Mouse (Mus musculus): Measurements from ENCODE around the gene Gon7. TPM values are rescaled to one million over a fixed set of nuclear protein-coding genes. Genes with fewer than 3 reads are reported as not detected.

Gene Gon7
- total RNA-seq, 2 experiments from 2014 or later = 10.9 to 15.4 TPM

DNA sequence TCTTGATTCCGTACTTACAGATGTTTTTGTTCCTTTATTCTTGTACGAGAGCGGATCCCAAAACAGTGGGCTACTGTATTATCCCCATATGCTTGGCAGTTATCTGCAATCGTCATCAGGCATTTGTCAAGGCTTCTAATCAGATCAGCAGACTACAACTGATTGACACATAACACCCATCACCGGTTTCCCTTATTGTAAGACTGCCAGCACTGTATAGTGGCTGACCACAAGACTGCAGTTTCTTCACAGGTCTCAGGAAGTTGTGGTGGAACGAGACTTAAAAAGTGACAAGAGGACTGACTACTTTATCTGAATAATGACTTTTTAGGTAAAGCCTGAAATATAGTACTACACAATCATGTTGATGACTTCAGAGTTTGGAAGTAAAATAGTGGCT lies 12.8 kb downstream of the Gon7 start:
- intact Hi-C loops (cut with DNase I) = no loop called here

DNA sequence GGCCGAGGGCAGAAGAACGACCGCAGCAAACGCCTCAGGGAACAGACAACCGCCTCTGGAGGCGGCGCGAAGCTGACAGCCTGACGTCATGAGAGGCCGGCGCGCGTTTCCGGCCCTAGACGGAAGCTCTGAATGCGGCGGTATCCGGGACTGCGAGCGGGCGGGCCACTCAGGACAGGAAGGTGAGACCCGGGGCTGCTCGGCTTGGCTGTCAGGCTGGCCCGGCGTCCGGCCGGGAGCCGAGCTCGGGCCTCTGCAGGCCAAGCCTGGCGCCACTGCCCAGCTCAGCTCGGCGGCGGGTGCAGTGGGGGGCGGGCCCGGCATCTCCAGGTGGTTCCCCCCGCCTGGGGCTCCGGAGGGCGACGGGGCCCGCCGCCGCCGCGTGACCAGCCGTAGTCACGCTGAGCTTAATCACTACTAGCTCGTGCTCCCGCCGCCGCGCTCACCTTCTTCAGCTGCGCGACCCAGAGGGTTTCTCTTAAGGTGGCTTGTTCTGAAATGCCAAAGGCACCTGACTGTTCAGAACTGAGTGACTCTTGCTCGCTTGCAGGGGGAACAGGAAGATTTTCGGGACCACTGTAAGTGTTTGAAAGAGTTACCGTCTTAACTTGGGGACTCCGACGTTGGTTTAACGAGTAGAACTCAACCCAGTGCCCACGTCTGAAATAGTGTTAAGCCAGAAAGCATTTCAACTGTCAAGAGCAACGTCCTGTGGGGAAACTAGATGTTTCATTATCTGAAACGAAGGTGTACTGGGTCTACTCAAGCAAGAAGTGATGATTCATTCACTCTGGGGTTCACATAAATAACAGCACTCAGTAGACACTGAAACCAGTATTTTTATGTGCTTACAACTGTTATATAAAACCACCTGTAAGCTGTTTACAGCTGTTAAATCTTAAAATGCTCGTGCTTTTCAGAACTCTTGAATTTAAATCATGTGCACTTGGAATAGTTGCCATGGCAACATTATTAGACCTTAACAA lies 13.7 kb downstream of the Gon7 start, which contains the start of the genes Moap1 and Tmem251:
Moap1 (minus strand) TSS at position 73 of the 986 bp plus-strand sequence.
Tmem251 (plus strand) TSS at position 174 of the 986 bp plus-strand sequence.
- intact Hi-C loops (cut with DNase I) = no loop called here
- DNase-seq (ENCODE audit: extremely low spot score in 1 of 2, low spot score in 2 of 2) = peak; percentile 88 to 94

More for the DNA sequence above, 12.8 kb downstream of the Gon7 start:
- no peak for DNase-seq (ENCODE audit: extremely low spot score in 1 of 2, low spot score in 2 of 2)

DNA sequence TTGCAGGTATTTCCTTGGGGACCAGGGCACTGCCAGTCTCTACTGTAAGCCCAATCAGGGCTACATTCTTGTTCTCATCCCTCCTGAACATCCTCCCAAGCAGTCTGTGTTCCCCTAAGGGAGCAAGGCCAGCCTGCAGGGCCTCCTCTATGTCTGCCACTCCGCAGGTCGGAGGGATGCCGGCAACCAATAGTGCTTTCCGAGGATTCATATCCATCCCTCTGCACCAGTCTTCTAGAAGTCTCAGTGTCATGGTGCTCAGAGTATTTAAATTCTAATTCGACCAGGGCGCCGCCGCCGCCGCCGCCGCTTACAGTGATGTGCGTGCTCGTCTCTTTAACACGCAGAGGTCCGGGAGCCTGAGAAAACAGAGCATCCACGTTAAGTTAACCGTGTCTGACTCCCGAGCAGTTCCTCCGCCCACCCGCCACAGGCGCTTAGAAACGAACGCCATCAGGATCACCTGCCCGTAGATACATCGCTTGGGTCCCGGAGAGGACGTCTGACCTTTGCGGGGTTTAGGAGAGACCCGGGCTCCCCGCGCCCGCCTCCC lies 14.5 kb downstream of the Gon7 start:
- DNase-seq (ENCODE audit: extremely low spot score in 1 of 2, low spot score in 2 of 2) = no peak
- intact Hi-C loops (cut with DNase I) = no loop called here

DNA sequence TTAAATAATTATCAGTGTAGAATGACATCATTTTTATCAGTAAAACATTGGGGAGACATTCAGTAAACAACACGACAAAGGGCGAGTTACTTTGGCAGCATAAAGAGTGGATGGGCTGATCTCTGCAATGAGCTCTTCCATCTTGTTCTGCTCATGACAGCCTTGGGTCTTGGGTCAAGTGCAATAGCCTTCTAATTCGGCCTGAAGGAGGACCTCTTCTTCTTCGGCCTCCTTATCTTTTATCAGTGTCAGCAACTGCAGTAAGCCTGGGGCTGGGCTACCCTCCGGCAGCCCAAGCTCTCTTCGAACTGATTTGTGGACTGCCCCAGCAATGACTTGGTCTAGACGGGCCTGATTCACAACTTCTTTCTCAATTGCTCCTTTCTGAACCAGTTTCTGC lies 15.5 kb downstream of the Gon7 start:
- DNase-seq (ENCODE audit: extremely low spot score in 1 of 2, low spot score in 2 of 2) = no peak
- intact Hi-C loops (cut with DNase I) = no loop called here

DNA sequence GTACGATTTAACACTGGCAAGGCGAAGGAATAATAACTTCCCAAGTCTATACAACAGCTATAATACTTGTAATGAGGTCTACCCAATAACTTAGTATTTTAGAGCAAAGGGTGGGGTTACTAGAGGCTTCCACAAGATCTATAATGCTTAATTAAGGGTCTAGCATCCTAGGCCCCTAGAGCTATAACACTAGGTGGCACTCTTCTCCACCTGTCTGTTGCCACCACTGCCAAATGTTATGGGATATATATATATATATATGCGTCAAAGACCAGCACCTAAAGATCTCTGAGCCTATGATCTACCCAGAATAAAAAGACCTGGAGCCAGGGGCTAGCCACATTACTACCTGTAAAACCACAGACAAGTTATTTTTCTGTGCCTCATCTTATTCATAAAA lies 17.3 kb downstream of the Gon7 start:
- no peak for DNase-seq (ENCODE audit: extremely low spot score in 1 of 2, low spot score in 2 of 2)
- intact Hi-C loops (cut with DNase I) = no loop called here

DNA sequence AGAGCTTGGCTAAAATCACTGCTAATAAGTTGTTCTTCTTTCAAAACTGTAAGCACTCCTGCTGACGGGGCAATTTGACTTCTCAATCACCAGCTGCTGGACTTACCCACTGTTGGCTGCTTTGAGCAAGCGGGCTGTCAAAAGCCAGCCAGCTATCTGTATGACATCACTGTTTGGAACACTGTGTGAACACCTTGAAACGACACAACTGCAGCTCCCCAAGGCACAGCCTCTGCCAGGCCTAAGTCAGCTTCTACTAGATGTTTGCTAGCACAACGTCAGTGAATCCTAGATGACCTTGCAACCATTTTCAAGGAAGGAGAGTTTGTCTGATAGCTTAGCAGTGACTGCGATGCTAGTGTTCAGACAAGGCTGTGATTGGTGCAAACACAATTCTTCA lies 18.5 kb downstream of the Gon7 start:
- intact Hi-C loops (cut with DNase I) = no loop called here

DNA sequence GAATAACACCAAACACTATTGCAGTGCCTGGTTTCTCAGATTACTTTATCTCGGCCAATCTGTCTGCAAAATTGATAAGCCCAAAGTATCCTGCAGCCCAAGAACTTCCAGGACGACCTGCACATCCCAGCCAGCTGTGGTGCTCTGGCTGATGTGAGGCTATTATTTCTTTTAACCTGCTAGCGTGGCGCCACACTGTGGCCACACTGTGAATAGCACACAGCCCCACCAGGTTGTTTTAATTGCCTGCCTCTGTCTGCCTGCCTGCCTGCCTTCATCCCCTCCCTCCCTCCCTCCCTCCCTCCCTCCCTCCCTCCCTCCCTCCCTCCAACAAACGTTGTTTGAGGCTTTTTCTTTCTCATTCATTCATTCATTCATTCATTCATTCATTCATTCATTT lies 24.2 kb downstream of the Gon7 start:
- intact Hi-C loops (cut with DNase I) = no loop called here
- DNase-seq (ENCODE audit: extremely low spot score in 1 of 2, low spot score in 2 of 2) = peak in 1 of 2 experiments; percentile 61

More for the DNA sequence above, 18.5 kb downstream of the Gon7 start:
- no peak for DNase-seq (ENCODE audit: extremely low spot score in 1 of 2, low spot score in 2 of 2)

DNA sequence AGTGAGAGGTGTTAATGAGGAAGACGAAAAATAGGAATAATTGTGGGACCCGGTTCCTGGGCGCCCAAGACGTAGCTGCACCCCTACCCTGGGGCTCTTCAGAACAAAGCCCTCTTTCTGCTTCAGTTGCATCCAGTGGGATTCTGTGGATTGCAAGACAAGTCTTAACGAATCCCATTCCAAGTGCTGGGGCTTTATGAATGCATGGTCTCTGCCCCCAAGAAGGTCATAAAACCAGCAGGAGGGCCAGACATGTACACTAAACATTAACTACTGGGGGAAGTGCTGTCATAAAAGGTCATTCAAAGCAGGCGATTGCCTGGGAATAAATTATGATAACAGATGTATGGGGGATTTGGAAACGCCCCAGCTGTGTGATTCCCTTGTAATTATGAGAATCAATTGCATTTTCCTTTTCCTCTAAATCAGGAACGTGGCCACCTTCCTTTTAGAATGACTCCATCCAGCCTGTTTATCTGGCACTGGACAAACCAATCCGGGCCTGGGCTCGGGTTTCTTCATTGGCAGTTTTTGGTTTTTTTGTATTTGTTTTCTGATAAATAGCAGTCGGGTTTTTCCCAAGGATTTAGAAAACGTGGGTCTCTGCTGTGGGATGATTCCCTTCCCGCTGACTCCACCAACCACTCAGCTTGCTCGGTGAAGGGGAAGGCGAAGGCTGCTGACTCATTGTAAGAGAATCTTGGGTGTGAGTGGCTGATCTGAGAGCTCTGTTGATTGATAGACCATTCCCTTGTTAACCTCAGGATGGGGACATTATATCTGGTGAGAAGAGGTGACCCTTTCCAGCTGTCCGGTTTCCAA lies 26.6 kb downstream of the Gon7 start:
- no peak for DNase-seq (ENCODE audit: extremely low spot score in 1 of 2, low spot score in 2 of 2)
- intact Hi-C loops (cut with DNase I) = no loop called here

DNA sequence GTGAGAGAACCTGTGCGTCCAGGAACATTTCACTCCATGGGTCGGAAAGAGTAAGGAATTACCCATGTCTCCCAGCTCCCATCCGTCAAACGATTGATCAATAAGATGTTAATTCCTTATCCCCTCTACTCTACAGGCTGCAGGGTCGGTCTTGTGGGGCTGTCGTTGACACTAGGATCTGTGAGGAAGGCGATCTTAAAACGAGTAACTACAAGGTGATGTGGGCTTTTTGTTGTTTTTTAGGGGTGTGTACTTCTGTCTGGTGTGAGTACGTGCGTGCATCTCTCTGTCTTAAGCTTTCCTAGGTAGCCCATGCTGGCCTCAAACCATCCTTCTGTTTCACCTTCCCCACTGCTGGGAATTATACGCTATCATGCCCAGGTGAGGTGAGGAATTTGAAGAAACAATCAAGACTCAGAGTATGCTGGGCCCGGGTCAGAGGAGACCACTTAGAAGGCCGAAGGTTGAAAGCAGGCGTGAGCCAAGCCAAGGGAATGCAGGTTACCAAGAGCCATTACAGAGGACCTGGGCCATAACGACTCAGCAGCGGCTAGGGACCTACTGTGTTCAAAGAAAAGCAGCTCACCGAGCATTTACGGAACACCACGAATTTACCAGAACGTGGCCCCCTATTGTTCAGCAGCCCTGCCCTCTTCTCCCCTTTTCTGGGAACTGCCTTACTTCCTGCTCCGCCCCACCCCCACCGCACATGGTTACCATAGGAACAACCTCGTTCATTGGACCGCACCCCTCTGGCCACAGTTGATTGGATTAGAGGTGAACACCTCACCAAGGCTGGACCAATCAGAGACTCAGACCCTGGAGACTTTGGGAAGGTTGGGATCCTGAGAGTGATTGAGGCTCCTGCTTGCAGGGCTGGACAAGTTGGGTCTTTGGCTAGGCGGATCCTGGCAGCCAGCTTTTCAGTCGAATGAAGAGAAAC lies 27.5 kb downstream of the Gon7 start:
- intact Hi-C loops (cut with DNase I) = no loop called here
- DNase-seq (ENCODE audit: extremely low spot score in 1 of 2, low spot score in 2 of 2) = peak; percentile 80 to 87

DNA sequence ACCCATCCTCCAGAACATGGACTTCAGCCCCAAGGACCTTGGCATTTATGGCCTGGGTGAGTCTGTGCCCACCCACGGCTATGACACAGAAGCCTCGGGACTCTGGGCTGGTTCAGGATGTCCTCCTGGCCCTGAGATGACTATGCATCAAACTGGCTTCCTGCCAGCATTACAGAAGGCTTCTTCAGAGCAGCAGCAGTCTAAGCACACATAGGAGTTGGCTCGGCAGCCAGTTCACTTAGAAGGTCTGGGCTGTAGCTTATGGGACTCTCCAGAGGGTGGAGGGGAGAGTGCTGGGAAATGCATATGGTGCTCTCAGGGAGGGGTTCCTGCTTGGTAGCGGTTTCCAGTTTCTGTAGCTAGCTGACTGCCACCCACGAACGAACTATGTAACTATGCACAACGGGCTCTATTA lies 31.8 kb downstream of the Gon7 start:
- intact Hi-C loops (cut with DNase I) = no loop called here
- no peak for DNase-seq (ENCODE audit: extremely low spot score in 1 of 2, low spot score in 2 of 2)

DNA sequence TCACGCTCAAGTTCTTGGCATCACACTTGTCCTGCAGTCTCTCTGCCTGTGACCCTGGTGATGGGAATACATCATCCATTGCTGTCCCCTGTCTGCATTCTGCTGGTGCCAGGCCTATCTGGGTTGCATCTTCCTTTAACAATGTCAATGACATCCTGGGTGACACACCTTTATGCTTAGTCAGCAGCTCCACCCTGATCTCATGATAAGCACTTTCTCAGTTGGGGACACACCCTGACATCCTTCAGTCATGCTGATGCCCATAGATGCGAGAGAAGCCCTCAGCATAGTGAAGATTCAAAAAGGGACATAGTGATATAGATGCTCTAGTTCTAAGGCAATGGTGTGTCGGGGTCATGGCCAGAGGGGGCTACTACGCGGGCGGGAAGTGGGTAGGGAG lies 32.5 kb downstream of the Gon7 start:
- DNase-seq (ENCODE audit: extremely low spot score in 1 of 2, low spot score in 2 of 2) = no peak

DNA sequence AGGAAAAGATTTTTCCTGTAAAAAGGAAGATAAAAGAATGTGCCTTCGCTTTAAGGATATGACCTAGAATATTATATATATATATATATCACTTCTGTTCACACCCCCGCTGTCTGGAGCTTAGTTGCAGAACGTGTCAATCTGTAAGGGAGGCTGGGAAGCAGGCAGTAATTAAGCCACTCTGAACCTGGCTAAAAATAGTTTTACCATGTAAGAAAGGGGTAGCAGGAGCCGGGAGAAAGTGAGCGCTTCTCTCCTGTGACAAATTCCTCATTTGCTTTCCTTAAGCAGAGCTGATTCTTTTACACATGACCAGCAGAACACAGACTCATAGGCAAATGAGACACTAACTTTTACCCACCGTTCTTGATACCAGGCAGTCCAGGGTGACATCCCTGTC lies 33.7 kb downstream of the Gon7 start:
- intact Hi-C loops (cut with DNase I) = no loop called here
- no peak for DNase-seq (ENCODE audit: extremely low spot score in 1 of 2, low spot score in 2 of 2)

More for the DNA sequence above, 32.5 kb downstream of the Gon7 start:
- intact Hi-C loops (cut with DNase I) = no loop called here

DNA sequence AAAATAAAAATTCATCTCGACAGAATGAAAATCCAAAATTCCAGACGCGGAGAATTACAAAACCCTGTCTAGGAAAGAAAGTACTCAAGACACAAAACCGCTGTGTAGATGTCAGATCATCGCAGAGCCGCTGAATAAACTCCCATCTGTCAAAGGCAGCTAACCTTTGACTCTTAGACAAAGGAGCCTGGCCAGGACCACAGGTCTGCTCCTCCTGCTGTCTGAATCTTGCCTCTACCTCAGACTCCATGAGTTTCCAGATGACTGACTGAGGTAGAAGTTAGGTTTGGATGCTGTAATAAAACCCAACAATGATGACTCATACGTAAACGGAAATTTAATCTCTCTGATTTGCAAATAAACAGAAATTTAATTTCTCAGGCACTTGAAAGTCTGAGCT lies 34.6 kb downstream of the Gon7 start:
- intact Hi-C loops (cut with DNase I) = no loop called here
- no peak for DNase-seq (ENCODE audit: extremely low spot score in 1 of 2, low spot score in 2 of 2)

DNA sequence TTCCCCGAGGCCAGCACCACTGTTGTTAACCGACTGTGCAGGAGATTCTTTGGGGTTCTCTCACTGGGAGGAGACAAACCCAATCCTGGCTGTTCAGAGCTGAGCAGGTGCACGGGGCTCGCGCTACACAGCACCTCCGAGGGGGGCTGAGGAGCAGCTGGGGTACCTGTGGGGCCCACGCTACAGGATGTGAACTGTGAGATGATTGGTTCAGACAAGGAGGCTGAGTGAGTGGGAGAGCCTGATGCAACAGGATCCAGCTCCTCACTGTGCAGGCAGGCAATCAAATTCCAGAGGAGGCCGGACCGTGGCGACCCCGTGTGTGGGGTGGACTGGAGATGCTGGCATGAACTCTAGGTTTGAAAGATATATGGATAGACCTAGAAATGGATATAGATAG lies 35.2 kb downstream of the Gon7 start:
- intact Hi-C loops (cut with DNase I) = no loop called here
- no peak for DNase-seq (ENCODE audit: extremely low spot score in 1 of 2, low spot score in 2 of 2)

DNA sequence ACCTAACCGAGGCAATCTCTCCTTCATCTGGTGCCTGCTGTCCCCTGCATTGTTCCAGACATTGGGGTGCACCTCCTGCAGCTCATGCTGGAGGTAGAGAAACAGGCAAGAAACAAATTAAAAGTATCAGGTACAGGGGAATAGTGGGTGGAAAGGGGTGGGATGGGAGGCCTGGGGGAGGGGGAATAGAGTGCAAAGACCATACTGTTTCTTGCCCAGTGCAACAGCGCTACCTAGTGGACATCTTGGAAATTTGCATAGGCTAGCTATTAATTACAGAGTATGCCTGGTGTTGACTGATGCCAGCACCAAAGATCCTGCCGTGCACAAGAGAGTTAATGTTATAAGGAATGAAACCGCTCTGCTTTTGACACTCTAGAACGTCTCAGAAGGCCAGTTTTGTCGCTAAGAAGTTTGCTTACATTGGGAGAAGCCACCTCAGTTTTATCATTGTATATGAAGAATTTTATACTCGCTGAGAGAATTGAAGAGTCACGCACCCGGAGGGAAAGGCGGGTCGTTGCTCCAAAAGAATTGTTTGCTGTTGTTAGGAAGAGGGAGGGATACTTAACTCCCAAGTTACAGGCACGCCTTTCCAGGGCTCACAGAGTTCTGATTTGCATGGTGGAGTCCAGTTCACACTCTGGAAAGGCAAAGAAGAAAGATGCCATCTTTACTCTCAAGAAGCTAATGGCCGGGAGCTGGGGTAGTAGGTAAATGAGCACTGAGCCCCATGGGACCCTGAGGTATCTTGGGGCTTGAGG lies 37.9 kb downstream of the Gon7 start:
- DNase-seq (ENCODE audit: extremely low spot score in 1 of 2, low spot score in 2 of 2) = no peak
- intact Hi-C loops (cut with DNase I) = loop anchor here (5.0 to 10.0 kb wide), 3 partner anchors 142 to 322 kb away; no protein-coding TSS in a partner anchor

DNA sequence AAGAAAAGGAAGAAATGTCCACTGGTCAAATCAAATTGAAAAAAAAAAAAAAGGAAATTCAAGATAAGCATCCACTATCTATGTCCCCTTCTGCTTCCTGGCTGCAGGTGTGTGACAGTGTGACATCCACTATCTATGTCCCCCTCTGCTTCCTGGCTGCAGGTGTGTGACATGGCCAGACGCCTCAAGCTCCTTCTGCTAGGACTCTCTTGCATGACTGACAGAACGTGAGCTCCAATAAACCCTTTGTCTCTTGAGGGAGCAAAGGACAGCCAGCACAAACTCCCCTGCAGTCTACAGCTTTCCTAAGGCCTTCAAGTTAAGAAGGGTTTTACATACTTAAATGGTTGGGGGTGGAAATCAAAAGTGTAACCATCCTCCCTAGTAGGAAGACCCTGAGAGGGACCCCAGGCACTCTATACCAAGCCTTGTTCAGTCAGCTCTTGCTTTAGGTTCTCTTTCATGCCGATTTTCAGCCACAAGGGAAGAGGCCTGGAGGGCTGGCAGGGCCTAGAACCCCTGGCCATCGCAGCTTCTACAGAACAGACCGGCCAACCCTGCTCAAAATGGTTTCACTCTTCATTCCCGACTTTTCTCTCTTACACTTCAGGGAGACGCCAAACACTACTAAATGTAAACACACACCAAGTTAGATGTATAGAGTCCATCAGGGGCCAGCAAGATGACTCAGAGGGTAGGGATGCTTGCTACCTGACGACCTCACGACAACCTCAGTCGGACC lies 42.8 kb downstream of the Gon7 start:
- intact Hi-C loops (cut with DNase I) = loop anchor here (5.0 to 10.0 kb wide), 3 partner anchors 138 to 318 kb away; no protein-coding TSS in a partner anchor
- DNase-seq (ENCODE audit: extremely low spot score in 1 of 2, low spot score in 2 of 2) = no peak

DNA sequence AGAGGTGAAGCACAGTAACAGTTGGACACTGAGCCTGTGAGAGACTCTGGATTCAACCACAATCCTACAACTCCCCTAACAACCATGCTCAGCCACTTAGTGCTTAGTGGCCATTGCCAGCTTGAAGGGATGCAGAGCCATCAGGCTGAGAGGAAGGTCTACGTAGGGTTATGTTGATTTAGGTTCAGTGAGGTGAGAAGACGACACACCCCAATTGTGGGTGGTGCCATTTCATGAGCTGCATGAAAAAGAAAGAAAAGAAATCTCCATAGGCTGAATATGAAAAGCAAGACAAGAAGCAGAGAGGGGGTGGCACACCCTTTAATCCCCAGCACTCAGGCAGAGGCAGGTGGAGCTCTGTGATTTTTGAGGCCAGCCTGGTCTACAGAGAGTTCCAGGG lies 43.5 kb downstream of the Gon7 start:
- intact Hi-C loops (cut with DNase I) = loop anchor here (10.0 kb wide), 1 partner anchor 209 kb away; no protein-coding TSS in a partner anchor
- no peak for DNase-seq (ENCODE audit: extremely low spot score in 1 of 2, low spot score in 2 of 2)

Data from left cerebral cortex, postnatal 10 days (tissue).